In genomic region chr15:96654714-96655113, GRCm38 (mm10) we compare ENCODE assay signal across 10 mouse cellular contexts. TPM values are rescaled to one million over a fixed set of nuclear protein-coding genes. Genes with fewer than 3 reads are reported as not detected.
DNase-seq lines count a peak whose midpoint lies in the region; ATAC-seq and TF ChIP-seq lines count a peak whose summit lies in the region.
"Had no signal": no experiment of that assay in that cellular context is flagged by ENCODE, and none has a peak within 500 bp of the region (broad histone marks: within the 10 kb centered on the region; RNA-seq: fewer than 3 reads in every experiment).

No protein-coding gene starts in this region.

- H3K4me3 ChIP-seq in CH12.LX (replicated peaks in 1 of 3; ENCODE audit: low read depth in 2 of 3, low read length in 2 of 3, poor library complexity in 1 of 3), result peak overlapping the region in 1 of 3 experiments; percentile 6
- no peak overlapping the region for H3K4me3 ChIP-seq in liver, embryonic 14.5 days (ENCODE audit: insufficient read depth in 1 of 2, low read depth in 2 of 2, low read length in 2 of 2)
- H3K4me3 ChIP-seq in small intestine, adult 2 months (ENCODE audit: low read depth, low read length), result no peak overlapping the region
- H3K4me3 ChIP-seq: hindbrain, embryonic 12.5 days; lung, embryonic 15.5 days had no signal

- peaks cover 5 to 15% of the 10 kb centered on the region in 2 experiments for H3K4me1 ChIP-seq in CH12.LX (ENCODE audit: control insufficient read depth in 1 of 2, insufficient read depth in 2 of 2)
- peaks cover 0 to 13% of the 10 kb centered on the region in 2 experiments; a peak in 3 of 4 replicates for H3K4me1 ChIP-seq in liver, embryonic 14.5 days (replicated peaks; ENCODE audit: control insufficient read depth in 2 of 2, insufficient read depth in 2 of 2, low read length in 1 of 2)
- peaks cover 9% of the 10 kb centered on the region for H3K4me1 ChIP-seq in small intestine, adult 2 months (ENCODE audit: control insufficient read depth, insufficient read depth, insufficient read length, low read length)
- H3K4me1 ChIP-seq: hindbrain, embryonic 12.5 days had no signal

- in situ Hi-C loops in CH12.LX (cut with MboI; ENCODE audit: low pct_ligation_motif_present, low pct_unique_long_range_greater_than_20kb, low sequenced_read_pairs), result no loop called here

- TF ChIP-seq EP300 in CH12.LX (IDR thresholded peaks at IDR 0.05; ENCODE audit: low read length), result peak; percentile 37; the same call in 1 of the 2 replicates
- no peak for TF ChIP-seq EP300 in liver, embryonic 14.5 days (IDR thresholded peaks at IDR 0.05; ENCODE audit: low read depth)

- H3K9me3 ChIP-seq in CH12.LX (replicated peaks; ENCODE audit: low read length), result no peaks in the 10 kb centered on the region
- no peaks in the 10 kb centered on the region for H3K9me3 ChIP-seq in liver, embryonic 14.5 days (ENCODE audit: control insufficient read depth, low read length)
- H3K9me3 ChIP-seq: hindbrain, embryonic 12.5 days; lung, embryonic 15.5 days had no signal

- no peak overlapping the region; the same call in 1 of the 2 replicates for H3K27ac ChIP-seq in CH12.LX (ENCODE audit: insufficient read depth, low read depth)
- no peak overlapping the region for H3K27ac ChIP-seq in liver, embryonic 14.5 days
- peak overlapping the region; percentile 78 for H3K27ac ChIP-seq in small intestine, adult 2 months (ENCODE audit: insufficient read depth, low read depth, low read length)
- H3K27ac ChIP-seq: hindbrain, embryonic 12.5 days; lung, embryonic 15.5 days had no signal

- TF ChIP-seq POLR2A in CH12.LX (IDR thresholded peaks at IDR 0.05; ENCODE audit: low read depth, low read length), result peak; percentile 76
- TF ChIP-seq POLR2A in small intestine, adult 2 months (IDR thresholded peaks at IDR 0.05; ENCODE audit: low read depth, low read length), result no peak; the same call in 1 of the 2 replicates

- 11% methylated on average over 8 of the region's 8 CpGs for WGBS in liver, embryonic 14.5 days (ENCODE audit: insufficient replicate concordance)
- 29% methylated on average over 8 of the region's 8 CpGs for WGBS in small intestine, adult 2 months

- DNase-seq in embryo, embryonic 10 days (ENCODE audit: low spot score), result peak; percentile 39
- no peak for DNase-seq in embryo, embryonic 9.5 days (ENCODE audit: extremely low spot score)
- DNase-seq in CH12.LX (ENCODE audit: extremely low read depth) (peak; percentile 83), adipocyte (ENCODE audit: low spot score) (no peak)
- no peak for DNase-seq in liver, embryonic 14.5 days (ENCODE audit: low read depth in 3 of 3, low spot score in 3 of 3)
- DNase-seq in left cerebral cortex, adult 18-20 months (ENCODE audit: low spot score in 2 of 2), result no peak
- DNase-seq in left cerebral cortex, adult 11 months (ENCODE audit: low spot score), result no peak

- no peaks in the 10 kb centered on the region for H3K36me3 ChIP-seq in CH12.LX (replicated peaks in 1 of 2; ENCODE audit: control insufficient read depth in 1 of 2, insufficient read depth in 1 of 2, low read length in 1 of 2)
- H3K36me3 ChIP-seq in liver, embryonic 14.5 days (replicated peaks; ENCODE audit: control insufficient read depth, insufficient read depth, low read depth), result no peaks in the 10 kb centered on the region
- H3K36me3 ChIP-seq in small intestine, adult 2 months (ENCODE audit: control insufficient read depth, insufficient read depth, low read length), result no peaks in the 10 kb centered on the region
- H3K36me3 ChIP-seq: hindbrain, embryonic 12.5 days; lung, embryonic 15.5 days had no signal

- no peak for TF ChIP-seq RAD21 in CH12.LX (IDR thresholded peaks at IDR 0.05; ENCODE audit: low read depth, low read length)

- peak; percentile 68 for ATAC-seq in liver, embryonic 14.5 days (ENCODE audit: insufficient read depth)

- dilution Hi-C loops in CH12.LX (cut with MboI; ENCODE audit: extremely low pct_ligation_motif_present, extremely low pct_unique_long_range_greater_than_20kb, low sequenced_read_pairs), result no loop called here

- peak overlapping the region; percentile 37; the same call in 1 of the 2 replicates for H3K4me2 ChIP-seq in CH12.LX (ENCODE audit: insufficient read depth, low read depth, poor library complexity, severe bottlenecking)
- H3K4me2 ChIP-seq in liver, embryonic 14.5 days (ENCODE audit: low read depth), result peak overlapping the region; percentile 47
- H3K4me2 ChIP-seq: hindbrain, embryonic 12.5 days; lung, embryonic 15.5 days had no signal

- no peaks in the 10 kb centered on the region for H3K27me3 ChIP-seq in CH12.LX (replicated peaks)
- no peaks in the 10 kb centered on the region for H3K27me3 ChIP-seq in liver, embryonic 14.5 days (ENCODE audit: control insufficient read depth, insufficient read depth, low read length)
- no peaks in the 10 kb centered on the region for H3K27me3 ChIP-seq in small intestine, adult 2 months (ENCODE audit: control insufficient read depth, insufficient read depth, low read length)
- H3K27me3 ChIP-seq: hindbrain, embryonic 12.5 days; lung, embryonic 15.5 days had no signal

- TF ChIP-seq CTCF in CH12.LX (conservative IDR thresholded peaks at IDR 0.05 in 1 of 2, IDR thresholded peaks at IDR 0.05 in 1 of 2; ENCODE audit: low read depth in 2 of 2, low read length in 2 of 2), result no peak
- TF ChIP-seq CTCF in liver, embryonic 14.5 days (IDR thresholded peaks at IDR 0.05; ENCODE audit: low read depth), result no peak
- TF ChIP-seq CTCF in small intestine, adult 2 months (IDR thresholded peaks at IDR 0.05; ENCODE audit: extremely low read depth, insufficient read length, insufficient replicate concordance, low read depth, low read length), result no peak

- no peaks in the 10 kb centered on the region for H3K79me2 ChIP-seq in CH12.LX (replicated peaks; ENCODE audit: control insufficient read depth, extremely low read depth, insufficient read depth, poor library complexity, severe bottlenecking)

- no peak overlapping the region for H3K9ac ChIP-seq in CH12.LX (ENCODE audit: insufficient read depth, low read depth)
- no peak overlapping the region for H3K9ac ChIP-seq in liver, embryonic 14.5 days (replicated peaks)
- H3K9ac ChIP-seq: hindbrain, embryonic 12.5 days; lung, embryonic 15.5 days had no signal

TF ChIP-seq in CH12.LX, 34 proteins besides CTCF, POLR2A, EP300 and RAD21 (continues in another document):
- TF ChIP-seq USF1 (IDR thresholded peaks at IDR 0.05; ENCODE audit: low read depth, low read length) (no peak), KAT2A (IDR thresholded peaks at IDR 0.05; ENCODE audit: insufficient replicate concordance, low read length) (no peak), UBTF (IDR thresholded peaks at IDR 0.05; ENCODE audit: low read depth, low read length) (no peak), TCF12 (IDR thresholded peaks at IDR 0.05; ENCODE audit: low read depth, low read length) (peak; percentile 92), MAX (IDR thresholded peaks at IDR 0.05; ENCODE audit: low read length) (0 out of 2 replicates have a peak, but pooled peaks have one; percentile 34), ZMIZ1 (IDR thresholded peaks at IDR 0.05; ENCODE audit: low read depth, low read length) (no peak), SIN3A (IDR thresholded peaks at IDR 0.05; ENCODE audit: low read length) (peak; percentile 78), RCOR1 (conservative IDR thresholded peaks at IDR 0.05; ENCODE audit: low read depth, low read length) (no peak), ELF1 (IDR thresholded peaks at IDR 0.05; ENCODE audit: low read depth, low read length) (peak; percentile 83), MAZ (IDR thresholded peaks at IDR 0.05; ENCODE audit: low read depth, low read length) (no peak), CHD1 (IDR thresholded peaks at IDR 0.05; ENCODE audit: low read depth, low read length) (peak; percentile 81; the same call in 1 of the 2 replicates), GABPA (IDR thresholded peaks at IDR 0.05; ENCODE audit: insufficient replicate concordance, low read depth, low read length) (no peak), PAX5 (IDR thresholded peaks at IDR 0.05; ENCODE audit: low read length) (no peak), ZKSCAN1 (IDR thresholded peaks at IDR 0.05; ENCODE audit: borderline replicate concordance, low read depth, low read length) (no peak), MEF2A (IDR thresholded peaks at IDR 0.05; ENCODE audit: borderline replicate concordance, low read depth, low read length) (0 out of 2 replicates have a peak, but pooled peaks have one; percentile 49), NRF1 (IDR thresholded peaks at IDR 0.05; ENCODE audit: low read depth, low read length) (no peak), TBP (conservative IDR thresholded peaks at IDR 0.05; ENCODE audit: low read depth, low read length) (peak; percentile 81), MYC (IDR thresholded peaks at IDR 0.05; ENCODE audit: low read depth, low read length) (peak; percentile 59), MXI1 (IDR thresholded peaks at IDR 0.05; ENCODE audit: low read depth, low read length) (no peak), BHLHE40 (IDR thresholded peaks at IDR 0.05; ENCODE audit: low read depth, low read length) (no peak), ZNF384 (IDR thresholded peaks at IDR 0.05; ENCODE audit: low read depth, low read length) (no peak), CHD2 (IDR thresholded peaks at IDR 0.05; ENCODE audit: low read length) (no peak), JUN (IDR thresholded peaks at IDR 0.05; ENCODE audit: insufficient read depth, low read depth, low read length) (no peak), SMC3 (IDR thresholded peaks at IDR 0.05; ENCODE audit: low read depth, low read length) (no peak), IRF4 (IDR thresholded peaks at IDR 0.05; ENCODE audit: low read depth, low read length) (peak; percentile 71; the same call in 1 of the 2 replicates), JUND (conservative IDR thresholded peaks at IDR 0.05; ENCODE audit: low read depth, low read length) (no peak)

RNA-seq across cellular contexts. Expression of gene Slc38a1, which starts 12.0 kb away (rescaled TPM):
- total RNA-seq in CH12.LX (2012; rRNA removed) (39.1 and 39.4 TPM in 2 replicates), CH12.LX (2014; rRNA removed) (18.8 and 22.5 TPM in 2 replicates)
- polyA plus RNA-seq in CH12.LX (2012; ENCODE audit: insufficient read length, low read depth), result 70.3 and 79.0 TPM in 2 replicates
- 5.7 and 9.3 TPM in 2 replicates for polyA plus RNA-seq in liver, embryonic 14.5 days (2012; rRNA removed)
- 15.1 and 15.5 TPM in 2 replicates for polyA plus RNA-seq in liver, embryonic 14.5 days (2014; fragmentation: Nextera tagmentation; extraction: Ambion mirVana)
- 6.6 and 15.0 TPM in 2 replicates for polyA plus RNA-seq in small intestine, adult 2 months (2012; rRNA removed)
- 100 to 1,000 TPM; 112 to 114 TPM for total RNA-seq in left cerebral cortex, adult 18-20 months (2021)

RNA-seq across cellular contexts. Expression of gene Slc38a2, which starts 44.8 kb away (rescaled TPM):
- 35.5 and 41.4 TPM in 2 replicates for total RNA-seq in CH12.LX (2012; rRNA removed)
- total RNA-seq in CH12.LX (2014; rRNA removed), result 53.6 and 59.3 TPM in 2 replicates
- polyA plus RNA-seq in CH12.LX (2012; ENCODE audit: insufficient read length, low read depth), result 57.5 and 70.5 TPM in 2 replicates
- 16.9 and 19.9 TPM in 2 replicates for polyA plus RNA-seq in liver, embryonic 14.5 days (2012; rRNA removed)
- 28.8 and 32.8 TPM in 2 replicates for polyA plus RNA-seq in liver, embryonic 14.5 days (2014; fragmentation: Nextera tagmentation; extraction: Ambion mirVana)
- 10.3 and 13.9 TPM in 2 replicates for polyA plus RNA-seq in small intestine, adult 2 months (2012; rRNA removed)
- total RNA-seq in left cerebral cortex, adult 18-20 months (2021), result 100 to 1,000 TPM in 1 of 2 experiments, 10 to 100 TPM in 1; 93.9 to 101 TPM

Comparison
In these comparisons a context has a peak if more than half of its experiments do, and no peak if none do; other contexts are left out.
1. DNase-seq: peak in embryo, embryonic 10 days (single experiment) and CH12.LX (single experiment); none in embryo, embryonic 9.5 days (single experiment), liver, embryonic 14.5 days (0 of 3), left cerebral cortex, adult 18-20 months (0 of 2), adipocyte (single experiment) and left cerebral cortex, adult 11 months (single experiment).